Mouse (Mus musculus) heart, adult 10 weeks (tissue): ENCODE data around the gene Prl6a1. TPM values are rescaled to one million over a fixed set of nuclear protein-coding genes. Genes with fewer than 3 reads are reported as not detected.

ENCODE experiments used
- polyA plus RNA-seq: library from polyadenylated mRNA; stranded (reverse); fragments of 350-450 nt; fragmentation: Illumina TruSeq; extraction: RNeasy Lipid Tissue Mini Kit (QIAGEN cat#74804); gene quantifications from one replicate; pipeline ENCODE4 v1.2.3, GENCODE M21; 2014; ENCODE audit warnings: low read depth, low replicate concordance

Prl6a1 gene
- not detected for polyA plus RNA-seq

GRCm38 (mm10) chr13:27312334-27313225 is at the start of gene Prl6a1:
Gene Prl6a1 (plus strand): TSS chr13:27312627.

GRCm38 (mm10) chr13:27345373-27345772 is 32.9 kb downstream of the Prl6a1 start, which contains the start of gene Prl8a2:
Gene Prl8a2 (plus strand): TSS chr13:27345673.

Other genes with a start within 250 kb of the Prl6a1 start
- gene Prl3d1, start 218.4 kb upstream of the Prl6a1 start, polyA plus RNA-seq: not detected
- not detected for gene Prl3d2, start 190.9 kb upstream of the Prl6a1 start, polyA plus RNA-seq
- not detected for gene Prl3d3, start 155.8 kb upstream of the Prl6a1 start, polyA plus RNA-seq
- not detected for gene Prl3c1, start 116.0 kb upstream of the Prl6a1 start, polyA plus RNA-seq
- not detected for gene Prl3b1, start 70.8 kb upstream of the Prl6a1 start, polyA plus RNA-seq
- gene Prl3a1, start 53.2 kb upstream of the Prl6a1 start, polyA plus RNA-seq: not detected
- gene Prl8a2, start 33.0 kb downstream of the Prl6a1 start, polyA plus RNA-seq: not detected
- gene Prl2b1, start 78.2 kb downstream of the Prl6a1 start, polyA plus RNA-seq: not detected
- not detected for gene Prl8a6, start 126.1 kb downstream of the Prl6a1 start, polyA plus RNA-seq
- not detected for gene Prl8a8, start 200.6 kb downstream of the Prl6a1 start, polyA plus RNA-seq